Mouse (Mus musculus) frontal cortex, postnatal 25 days (tissue): Measurements from ENCODE around the gene Adcy9.

Source experiments
- DNase-seq, 2 experiments: peaks; one replicate each; pipeline ENCODE4 v3.0.0; 2022; ENCODE audit warnings: low spot score in 2 of 2

The Adcy9 gene

DNA sequence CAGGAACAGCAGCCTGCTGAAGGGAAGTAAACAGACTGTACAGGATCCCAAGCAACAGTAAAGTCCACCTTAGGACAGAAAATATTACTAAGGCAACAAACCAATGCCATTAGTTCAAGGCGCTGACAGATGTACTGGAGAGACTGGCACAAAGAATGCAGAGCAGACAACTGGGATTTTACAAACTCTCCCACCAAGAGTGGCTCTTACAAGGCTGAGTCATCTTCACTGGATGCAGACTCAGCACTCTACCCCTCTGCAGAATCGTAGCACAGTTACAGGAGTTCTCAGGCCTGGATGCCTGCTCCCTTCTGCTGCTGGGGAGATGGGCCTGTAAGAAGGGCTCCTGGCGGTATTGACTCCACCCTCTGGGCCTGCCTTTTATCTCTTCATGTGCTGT is 99.4 kb downstream of the Adcy9 start:
- DNase-seq, result no peak

DNA sequence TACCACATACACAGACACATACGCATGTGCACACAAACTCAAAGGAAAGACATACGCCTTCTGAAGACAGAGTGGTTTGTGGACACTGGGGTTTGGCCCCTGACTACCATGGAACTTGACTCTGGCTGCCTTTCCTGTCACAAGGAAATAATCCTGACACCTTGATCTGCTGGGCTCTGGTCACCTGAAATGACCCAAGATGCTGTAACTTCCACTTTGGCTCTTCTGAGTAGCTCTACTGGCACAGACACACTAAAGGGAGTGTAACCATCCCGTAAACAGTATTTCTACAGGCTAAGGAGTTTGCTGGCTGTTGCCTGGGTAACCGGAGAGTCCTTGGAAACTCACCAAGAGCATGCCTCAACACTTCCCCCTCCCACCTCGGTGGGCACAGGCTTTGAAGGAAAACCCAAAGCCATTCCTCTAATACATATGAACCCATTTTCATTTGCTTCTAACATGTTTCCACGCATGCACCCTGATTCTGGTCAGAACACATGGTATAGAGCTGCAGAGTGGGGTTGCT is 102.2 kb downstream of the Adcy9 start:
- DNase-seq, result no peak

DNA sequence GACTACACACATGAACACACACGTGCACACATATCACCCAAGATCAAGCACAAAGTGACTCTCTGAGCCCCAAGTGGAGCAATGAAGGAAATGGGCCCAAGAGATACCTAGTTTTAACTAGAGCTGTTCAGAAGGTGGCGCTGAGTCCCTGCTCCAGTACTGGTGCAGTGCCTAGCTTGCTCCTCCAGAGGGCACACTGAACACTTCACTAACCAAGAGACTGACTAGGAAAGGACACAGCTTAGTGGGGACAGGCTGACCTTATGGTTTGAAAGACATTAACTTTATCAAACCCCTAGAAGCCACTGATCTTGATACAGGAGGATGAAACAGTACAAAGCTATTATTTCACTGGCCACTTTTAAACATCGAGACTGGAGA is 104.2 kb downstream of the Adcy9 start:
- peak; percentile 79 to 80 for DNase-seq

DNA sequence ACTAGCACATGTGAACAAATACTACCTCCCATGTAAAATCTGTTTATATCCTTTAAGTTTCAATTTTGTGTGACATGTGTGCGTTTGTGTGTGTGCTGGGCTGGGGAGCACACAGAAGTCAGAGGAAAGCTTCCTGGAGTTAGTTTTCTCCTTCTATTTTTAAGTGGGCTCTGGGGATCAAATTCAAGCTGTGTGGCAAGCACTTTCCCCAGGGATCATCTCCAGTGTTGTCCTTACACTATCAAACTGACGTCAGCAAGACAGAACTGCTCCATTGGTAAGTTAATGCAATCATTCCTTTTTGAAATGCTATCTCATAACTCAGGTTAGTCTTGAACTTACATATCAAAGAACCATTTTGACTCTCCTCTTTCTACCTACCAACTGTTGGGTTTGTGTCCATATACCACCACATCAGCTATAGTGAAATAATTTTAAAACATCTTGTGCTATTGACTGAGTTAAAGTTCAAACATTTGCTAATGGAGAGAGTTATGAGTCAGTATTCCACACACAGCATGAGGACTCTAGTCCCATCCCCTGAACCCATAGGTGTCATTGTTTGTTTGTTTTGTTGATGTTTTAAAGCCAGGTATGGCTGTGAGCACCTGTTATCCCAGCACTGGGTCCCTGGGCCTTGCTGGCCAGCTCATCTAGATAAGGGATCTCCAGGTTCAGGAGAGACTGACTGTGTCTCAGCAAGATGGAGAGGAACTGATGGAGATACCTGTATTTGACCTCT is 104.8 kb downstream of the Adcy9 start:
- no peak for DNase-seq

DNA sequence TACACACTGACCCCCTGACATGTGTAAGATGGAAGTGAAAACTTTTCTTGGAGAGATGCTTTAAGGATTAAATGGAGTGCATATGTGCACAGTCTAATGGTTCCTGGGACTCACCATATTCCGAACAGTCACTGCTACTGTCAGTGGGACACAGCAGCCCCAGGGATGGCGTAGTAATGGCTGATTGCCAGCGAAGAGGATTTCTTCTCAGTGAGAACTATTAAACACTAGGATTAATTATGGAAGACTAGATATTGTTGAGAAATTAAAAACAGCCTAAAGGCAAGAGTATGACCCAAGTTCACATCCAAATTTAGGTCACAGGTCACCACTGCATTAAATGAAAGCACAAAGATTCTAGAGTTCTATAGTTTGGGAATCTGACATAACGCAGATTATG is 105.4 kb downstream of the Adcy9 start:
- no peak for DNase-seq

DNA sequence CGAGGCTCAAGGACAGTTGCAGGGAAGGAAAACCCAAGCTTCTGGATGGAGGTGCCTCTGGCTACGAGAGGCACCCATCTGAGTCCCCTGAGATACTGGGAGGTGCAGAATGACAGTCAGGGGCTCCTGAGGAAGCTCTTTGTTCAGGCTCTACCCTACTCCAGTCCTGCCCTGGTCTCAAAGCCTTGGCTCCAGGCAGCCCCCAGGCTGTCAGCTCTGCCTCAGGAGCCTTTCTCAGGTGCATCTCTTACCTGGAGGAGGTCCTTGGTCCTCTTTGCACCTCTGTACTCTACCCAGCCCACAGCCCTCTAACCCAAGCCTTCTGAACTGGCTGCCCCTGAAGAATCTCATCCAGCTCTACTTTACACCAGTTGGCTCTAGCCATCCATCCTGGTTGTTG is 108.3 kb downstream of the Adcy9 start:
- no peak for DNase-seq

DNA sequence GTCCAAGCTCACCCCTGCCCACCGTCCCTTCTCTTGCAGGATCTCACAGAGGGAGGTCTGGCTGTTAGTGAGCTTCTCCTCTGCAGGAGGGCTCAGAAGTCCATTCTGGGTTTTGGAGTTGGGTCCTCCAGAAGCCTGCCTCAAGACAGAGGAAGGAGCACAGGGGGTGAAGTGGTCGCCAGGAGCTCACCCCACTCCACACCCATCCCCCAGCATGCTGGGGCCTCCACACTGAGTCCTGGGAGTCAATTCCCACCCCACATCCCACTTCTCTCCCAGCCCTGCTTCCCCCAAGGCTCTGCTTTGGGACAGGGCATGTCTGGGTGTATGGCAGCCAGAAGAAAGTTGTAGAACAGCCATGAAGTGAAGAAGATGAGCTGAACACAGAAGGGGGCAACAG is 108.7 kb downstream of the Adcy9 start:
- DNase-seq, result no peak

DNA sequence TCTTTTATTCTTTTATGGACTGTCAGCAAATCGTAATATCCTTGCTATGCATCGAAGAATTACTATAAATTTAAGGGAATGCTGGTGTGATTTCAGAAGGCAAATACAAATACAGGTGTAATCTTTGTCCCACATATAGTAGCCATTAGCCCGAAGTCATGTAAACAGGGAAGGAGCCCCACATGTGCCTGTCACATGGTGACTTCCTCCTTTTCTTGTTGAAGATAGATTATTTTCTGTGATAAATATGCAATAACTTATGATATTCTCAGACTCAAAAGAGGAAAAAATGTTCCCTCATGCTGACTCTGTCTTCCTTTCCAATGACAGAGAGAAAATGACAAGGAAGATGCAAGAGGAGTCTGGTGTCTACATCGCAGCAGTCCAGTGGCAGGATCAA is 112.5 kb downstream of the Adcy9 start:
- no peak for DNase-seq

DNA sequence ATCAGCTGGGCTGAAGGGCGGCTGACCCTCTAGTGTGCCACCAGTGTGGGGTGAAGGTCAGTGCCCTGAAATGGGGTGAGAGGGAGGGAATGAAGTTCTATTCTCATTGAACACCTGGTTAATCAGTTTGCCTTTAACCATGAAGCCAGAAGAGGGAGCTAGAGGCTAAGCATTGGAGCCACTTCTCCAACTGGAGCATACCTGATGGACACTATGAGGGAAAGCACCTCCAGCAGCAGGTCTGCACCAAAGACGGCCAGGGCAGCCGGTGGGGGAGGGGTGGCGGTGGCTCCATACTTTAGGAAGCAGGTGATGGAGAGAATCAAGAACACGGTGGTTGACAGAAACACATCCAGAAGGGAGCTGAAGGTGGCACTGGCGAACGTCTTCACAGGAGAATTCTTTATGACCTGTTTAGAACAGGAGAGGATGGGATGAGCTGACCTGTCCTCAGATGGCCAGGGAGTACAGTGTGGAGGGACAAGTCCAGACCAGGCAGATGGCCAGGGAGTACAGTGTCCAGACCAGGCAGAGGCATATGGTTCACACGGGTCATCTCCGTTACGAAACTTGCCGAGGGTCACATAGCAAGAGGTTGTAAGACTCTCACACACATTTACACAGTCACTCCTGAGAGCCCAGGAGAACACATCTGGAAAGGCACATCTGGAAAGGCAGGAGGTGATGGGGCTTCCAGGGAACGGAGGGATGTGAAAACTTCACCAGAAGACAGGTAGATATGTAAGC is 115.9 kb downstream of the Adcy9 start:
- DNase-seq, result no peak

DNA sequence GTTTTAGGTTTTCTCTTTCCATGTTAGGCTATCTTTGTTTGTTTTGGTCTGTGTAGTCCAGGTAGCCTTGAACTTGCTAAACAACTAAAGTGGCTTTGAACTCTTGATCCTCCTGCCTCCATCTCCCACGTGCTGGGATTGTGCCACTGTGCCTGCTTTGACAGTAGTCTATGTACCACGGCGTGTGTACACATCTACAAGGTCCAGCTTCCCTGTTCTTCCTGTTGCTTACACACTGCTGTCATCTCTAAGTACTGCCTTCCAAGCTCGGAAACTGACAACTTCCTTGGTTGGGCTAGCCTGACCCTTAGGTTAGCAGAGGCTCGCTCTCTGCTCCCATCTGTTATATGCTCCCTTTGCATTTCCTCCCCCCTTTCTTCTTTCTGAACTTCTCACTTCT is 116.7 kb downstream of the Adcy9 start:
- no peak for DNase-seq

DNA sequence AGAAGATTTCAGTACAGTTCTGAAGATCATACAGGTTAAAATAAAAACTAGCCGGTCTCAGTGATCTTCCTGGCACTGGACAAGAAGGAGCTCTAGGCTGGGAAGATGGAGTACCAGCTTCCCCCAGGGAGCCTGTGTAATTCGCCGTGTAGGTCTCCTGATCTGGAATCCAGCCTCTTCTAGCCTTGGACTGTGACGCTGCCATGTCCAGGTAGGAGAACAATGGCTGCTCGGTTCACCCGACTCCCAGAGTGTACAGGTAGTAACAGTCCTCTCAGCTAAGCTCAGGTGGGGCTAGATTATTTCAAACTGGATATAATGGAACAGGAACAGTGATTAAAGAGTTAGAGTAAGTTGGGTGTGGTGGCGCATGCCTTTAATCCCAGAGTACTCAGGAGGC is 120.0 kb downstream of the Adcy9 start:
- no peak for DNase-seq

DNA sequence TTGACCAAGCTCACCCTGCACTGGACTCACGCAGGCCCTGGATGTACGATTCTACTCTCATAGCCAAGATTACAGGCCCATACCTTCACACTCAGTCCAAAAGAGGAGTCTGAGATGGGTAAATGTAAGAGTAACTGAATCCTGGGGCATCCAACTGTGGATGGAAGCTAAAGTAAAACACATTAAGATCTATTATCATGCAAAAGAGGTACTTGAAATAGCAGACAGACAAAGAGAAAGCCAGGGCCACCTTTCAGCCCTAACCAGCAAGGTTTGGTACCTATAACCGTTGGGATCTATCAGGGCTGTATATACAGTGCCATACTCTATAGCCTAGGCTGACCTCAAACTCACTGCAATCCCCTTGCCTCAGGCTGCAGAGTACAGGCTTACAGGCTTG is 127.0 kb downstream of the Adcy9 start:
- no peak for DNase-seq

DNA sequence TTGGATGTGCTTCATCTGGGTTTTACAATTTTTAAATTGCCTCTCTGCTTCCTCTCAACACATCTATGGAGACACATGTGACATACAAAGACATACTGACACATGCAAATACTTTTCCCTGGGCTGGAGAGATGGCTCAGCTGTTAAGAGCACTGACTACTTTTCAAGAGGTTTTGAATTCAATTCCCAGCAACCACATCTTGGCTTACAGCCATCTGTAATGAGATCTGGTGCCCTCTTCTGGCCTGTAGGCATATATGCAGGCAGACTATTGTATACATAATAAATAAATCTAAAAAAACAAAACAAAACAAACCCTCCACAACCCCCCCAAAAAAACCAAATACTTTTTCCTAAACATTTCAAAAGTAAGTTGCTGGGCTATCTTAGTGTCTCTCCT is 130.8 kb downstream of the Adcy9 start:
- DNase-seq, result no peak

DNA sequence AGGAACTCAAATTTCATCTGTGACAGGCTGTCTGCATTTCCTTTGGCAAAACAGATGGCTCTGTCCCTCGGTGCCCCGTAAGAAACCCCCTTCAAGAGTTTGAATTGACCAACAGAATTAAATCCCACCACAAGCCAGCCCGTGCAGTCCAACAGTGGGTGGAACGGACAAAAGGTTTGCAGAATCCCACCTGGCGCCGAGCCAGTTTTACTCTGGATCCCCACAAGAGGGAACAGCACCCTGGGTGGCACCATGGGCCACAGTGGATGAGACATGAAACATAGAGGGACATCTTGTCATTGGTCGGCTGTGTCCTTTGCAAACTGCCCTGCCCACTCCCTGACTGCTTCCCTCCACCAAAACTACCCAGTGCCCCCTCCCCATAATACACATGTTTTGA is 133.7 kb downstream of the Adcy9 start:
- DNase-seq, result no peak

DNA sequence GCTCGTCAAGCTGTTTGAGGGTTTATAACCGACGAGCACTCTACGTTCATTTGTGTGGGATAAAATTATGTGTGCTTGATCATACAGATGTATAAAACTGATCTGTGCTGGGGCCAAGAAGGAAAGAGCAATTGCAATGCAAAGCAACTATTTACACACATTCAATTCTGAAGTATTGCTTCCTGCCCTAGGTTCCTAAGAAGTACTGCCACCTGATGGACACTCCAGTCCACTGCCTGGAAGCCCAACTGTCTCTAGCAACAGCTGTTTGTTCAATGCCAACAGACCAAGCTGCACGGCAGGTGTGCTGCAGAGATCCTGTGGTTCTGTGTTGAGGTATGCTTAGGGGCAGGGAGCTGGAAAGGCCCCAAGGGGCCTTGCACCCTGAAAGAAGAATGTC is 135.0 kb downstream of the Adcy9 start:
- DNase-seq, result no peak

DNA sequence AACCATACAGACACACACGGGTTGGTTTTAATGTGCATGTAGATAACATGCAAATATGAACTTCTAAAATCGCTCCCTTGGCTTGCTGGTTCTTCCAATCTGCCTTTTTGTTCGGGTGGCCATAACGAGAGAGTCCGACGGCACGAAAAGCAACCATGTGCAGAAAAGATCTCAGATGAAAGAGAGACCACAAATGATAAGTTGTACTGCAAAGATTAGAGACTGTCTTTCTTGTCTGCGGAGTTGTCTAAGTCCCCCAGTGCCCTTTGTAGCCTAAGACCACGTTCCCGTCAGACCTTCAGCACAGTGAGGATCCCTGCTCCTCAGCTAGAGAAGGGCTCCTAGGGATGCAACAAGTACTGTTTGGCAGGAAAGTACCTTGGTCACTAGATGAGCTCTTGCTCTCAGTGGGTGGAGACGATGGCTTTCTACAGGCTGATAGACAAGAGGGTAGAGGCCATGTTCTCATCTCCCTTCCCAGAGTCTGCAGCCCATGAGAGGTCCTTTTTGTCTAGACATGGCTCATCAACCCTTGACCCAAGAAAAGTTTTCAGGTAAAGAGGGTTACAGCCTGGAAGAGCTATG is 136.9 kb downstream of the Adcy9 start:
- DNase-seq, result no peak

DNA sequence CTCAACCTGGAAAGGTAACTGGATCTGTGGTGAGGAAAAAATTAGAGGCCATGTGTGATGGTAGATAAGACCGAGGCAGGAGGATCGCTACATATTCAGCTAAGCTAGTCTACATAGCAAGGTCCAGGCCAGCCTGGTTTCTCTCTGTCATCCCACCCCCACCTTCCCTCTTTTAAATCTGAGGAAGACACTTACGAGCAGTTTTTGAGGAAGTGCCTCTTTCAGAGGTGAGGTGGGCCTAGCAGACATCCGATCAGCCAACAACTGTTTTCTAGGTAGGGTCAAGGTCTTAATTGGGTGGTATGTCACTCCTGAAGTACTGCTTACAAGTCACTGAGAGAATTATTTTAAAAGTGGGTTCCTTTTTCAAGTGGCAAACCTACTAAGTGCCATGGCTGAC is 138.8 kb downstream of the Adcy9 start:
- no peak for DNase-seq

DNA sequence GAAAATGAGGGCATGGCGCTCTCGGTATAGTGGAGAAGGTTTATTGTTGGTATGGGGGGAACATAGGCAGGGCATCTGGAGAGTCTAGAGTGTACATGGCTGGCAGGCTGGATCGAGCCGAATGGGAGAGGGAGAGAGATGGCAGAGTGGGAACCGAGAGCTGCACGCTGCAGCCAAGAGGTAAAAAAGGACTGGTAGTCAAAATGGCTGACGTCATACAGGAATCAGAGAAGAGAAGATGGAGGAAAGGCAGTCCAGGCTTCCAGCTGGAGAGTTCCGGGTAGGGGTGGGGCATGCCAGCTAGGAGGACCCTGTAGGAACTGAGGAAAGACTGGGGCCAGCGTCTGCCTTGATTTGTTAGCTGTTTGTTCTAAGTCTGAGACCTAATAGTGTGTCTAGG is 139.3 kb downstream of the Adcy9 start:
- no peak for DNase-seq

DNA sequence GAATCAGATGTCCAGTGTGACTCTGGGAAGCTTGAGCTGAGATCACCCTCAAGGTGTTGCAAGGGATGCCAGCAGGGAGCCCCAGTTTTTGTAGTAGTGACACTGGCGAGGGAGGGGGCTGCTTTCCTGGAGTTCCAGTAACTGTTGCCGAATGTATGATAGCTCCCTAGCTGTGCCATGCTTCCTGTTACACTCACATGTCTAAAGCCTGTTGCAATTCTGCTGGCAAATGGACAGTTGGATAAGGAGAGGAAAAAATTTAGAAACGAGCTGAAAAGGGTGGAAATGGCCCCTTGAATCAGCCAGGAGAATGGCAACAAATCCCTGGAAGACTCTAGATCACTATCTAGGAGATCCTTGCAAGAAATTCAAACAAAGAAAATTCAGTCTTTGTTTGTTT is 140.7 kb downstream of the Adcy9 start:
- DNase-seq, result no peak

DNA sequence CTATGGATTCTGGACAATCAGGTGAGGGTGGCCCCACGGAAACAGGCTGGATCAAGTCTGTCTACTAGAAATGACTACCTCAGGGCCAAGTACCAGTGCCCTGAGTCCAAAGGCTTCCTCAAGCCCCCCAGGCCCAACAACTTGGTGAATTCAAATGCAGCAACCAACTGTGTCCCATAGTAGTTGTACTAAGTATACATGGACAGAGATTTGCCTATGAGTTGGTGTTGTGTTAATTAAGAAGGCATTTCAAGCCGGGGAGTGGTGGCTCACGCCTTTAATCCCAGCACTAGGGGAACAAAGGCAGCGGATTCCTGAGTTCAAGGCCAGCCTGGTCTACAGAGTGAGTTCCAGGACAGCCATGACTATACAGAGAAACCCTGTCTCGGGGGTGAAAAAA is 143.7 kb downstream of the Adcy9 start:
- DNase-seq, result no peak

DNA sequence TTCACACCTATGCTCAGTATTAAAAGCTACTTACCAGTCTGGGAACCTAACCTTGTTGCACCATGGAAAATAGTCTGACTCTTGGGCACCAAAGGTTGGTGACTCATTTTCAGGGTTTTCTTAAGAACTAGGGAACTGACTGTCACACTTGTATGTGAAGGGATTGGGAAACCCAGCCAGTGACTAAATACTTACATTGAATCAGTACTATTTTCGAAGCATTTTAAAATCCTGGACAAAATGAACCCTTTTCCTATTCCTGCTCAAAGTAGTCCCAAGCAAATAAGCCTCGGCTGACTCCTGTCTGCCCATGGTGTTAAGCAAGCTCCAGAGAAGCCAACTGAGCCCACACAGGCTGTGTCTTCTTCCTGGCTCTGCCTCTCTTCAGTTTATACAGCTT is 144.1 kb downstream of the Adcy9 start:
- no peak for DNase-seq

DNA sequence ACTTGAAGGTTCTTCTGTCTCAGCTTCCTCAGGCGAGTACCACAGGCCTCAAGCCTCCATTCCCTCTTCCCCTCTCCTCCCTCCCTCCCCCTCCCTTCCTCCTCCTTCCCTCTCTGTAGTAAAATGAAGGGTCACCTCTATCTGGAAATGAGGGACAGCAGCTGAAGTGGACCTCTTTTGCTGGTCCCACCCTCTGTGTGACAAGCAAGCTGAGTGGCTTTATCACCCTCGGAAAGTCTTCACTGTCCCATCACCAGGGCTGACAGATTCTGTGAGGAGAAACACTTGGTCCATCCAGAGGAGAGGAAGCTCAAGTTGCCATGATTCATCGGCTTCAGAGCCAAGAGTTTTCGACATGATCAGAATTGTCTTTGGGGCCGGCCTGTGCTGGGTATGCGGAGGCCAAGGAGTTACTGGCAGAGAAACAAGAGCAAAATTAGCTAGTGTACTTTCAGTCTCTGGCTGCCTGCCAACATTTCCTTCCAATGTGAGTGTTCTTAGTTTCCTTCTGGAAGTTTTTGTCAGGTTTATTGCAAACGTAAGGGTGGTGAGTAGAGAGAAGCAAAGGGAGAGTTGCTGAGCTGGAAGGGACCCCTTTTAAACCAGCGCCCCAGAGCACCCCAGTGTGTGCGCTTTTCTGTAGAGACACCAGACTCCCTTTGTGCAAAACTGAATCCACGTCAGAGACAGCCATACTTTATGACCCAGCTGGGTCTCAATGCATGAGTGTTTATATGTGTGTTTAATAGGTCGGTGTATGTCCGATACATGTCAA is 146.4 kb downstream of the Adcy9 start:
- DNase-seq, result peak; percentile 35 to 53
